Mouse (Mus musculus): ENCODE results near the gene Morc4. TPM values are rescaled to one million over a fixed set of nuclear protein-coding genes. Genes with fewer than 3 reads are reported as not detected.

Morc4 gene
- polyA plus RNA-seq, 1 experiment: 5.8 TPM

DNA sequence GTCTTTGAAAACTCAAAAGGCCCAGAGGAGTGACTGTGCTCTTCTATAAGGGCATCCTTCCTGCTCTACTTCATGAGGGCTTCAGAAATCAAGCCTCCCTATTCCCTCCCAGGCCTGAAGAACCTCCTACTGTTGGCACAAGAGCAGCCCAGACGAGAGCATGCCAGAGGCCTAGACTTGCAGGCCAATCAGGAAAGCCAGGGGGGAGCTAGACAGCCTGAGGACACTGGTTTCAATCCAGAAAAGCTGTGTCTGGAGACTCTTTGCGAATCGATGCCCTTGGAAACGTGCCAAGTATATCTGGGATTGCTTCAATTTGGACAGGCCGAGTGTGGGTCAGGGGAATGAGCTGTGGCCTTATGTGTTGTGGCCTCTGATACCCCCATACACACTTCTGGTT lies 92.1 kb downstream of the Morc4 start:
- DNase-seq (ENCODE audit: low read depth): no peak
- TF ChIP-seq CTCF (IDR thresholded peaks at IDR 0.05; ENCODE audit: borderline replicate concordance, extremely low read depth, insufficient read depth, insufficient read length) (no peak), POLR2A (IDR thresholded peaks at IDR 0.05; ENCODE audit: borderline replicate concordance, extremely low read depth, insufficient read depth, insufficient read length, poor library complexity, severe bottlenecking) (no peak)

- DNase-seq (ENCODE audit: low read depth): no peak
- TF ChIP-seq CTCF (IDR thresholded peaks at IDR 0.05; ENCODE audit: borderline replicate concordance, extremely low read depth, insufficient read depth, insufficient read length) (no peak), POLR2A (IDR thresholded peaks at IDR 0.05; ENCODE audit: borderline replicate concordance, extremely low read depth, insufficient read depth, insufficient read length, poor library complexity, severe bottlenecking) (no peak)
Observed at GRCm38 (mm10) chrX:139778886-139779285, 92.6 kb downstream of the Morc4 start.

GRCm38 (mm10) chrX:139777357-139777756 lies 94.1 kb downstream of the Morc4 start:
- no peak for DNase-seq (ENCODE audit: low read depth)
- no peak for TF ChIP-seq CTCF (IDR thresholded peaks at IDR 0.05; ENCODE audit: borderline replicate concordance, extremely low read depth, insufficient read depth, insufficient read length)
- TF ChIP-seq POLR2A (IDR thresholded peaks at IDR 0.05; ENCODE audit: borderline replicate concordance, extremely low read depth, insufficient read depth, insufficient read length, poor library complexity, severe bottlenecking): no peak

DNA sequence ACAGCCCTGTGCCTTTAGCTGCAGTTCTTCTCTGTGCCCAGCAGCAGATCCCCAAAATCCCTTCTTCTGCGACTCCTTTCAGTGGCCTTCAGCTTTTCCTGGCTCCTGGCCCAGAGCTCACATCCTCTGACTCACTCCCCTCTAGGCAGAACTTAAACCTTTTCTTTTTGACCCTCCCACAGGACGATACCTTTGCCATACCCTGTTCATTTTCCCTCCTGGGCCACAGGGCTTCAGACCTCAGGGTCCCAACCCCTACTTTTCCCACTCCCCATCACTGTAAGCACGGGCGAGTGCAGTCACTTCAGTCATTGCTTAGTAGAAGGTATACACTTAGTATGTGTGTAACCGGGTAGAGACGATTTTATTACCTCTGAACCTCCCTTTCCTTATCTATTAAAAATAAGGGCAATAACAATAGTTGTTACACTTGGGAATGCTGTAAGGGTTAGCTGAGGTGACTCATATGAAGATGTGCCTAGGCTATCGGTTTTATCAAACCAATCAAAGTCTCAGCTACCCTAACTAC lies 96.3 kb downstream of the Morc4 start:
- TF ChIP-seq CTCF (IDR thresholded peaks at IDR 0.05; ENCODE audit: borderline replicate concordance, extremely low read depth, insufficient read depth, insufficient read length) (no peak), POLR2A (IDR thresholded peaks at IDR 0.05; ENCODE audit: borderline replicate concordance, extremely low read depth, insufficient read depth, insufficient read length, poor library complexity, severe bottlenecking) (no peak)
- no peak for DNase-seq (ENCODE audit: low read depth)

- TF ChIP-seq POLR2A (IDR thresholded peaks at IDR 0.05; ENCODE audit: borderline replicate concordance, extremely low read depth, insufficient read depth, insufficient read length, poor library complexity, severe bottlenecking): no peak
- peak; percentile 52; the same call in 1 of the 2 replicates for TF ChIP-seq CTCF (IDR thresholded peaks at IDR 0.05; ENCODE audit: borderline replicate concordance, extremely low read depth, insufficient read depth, insufficient read length)
- DNase-seq (ENCODE audit: low read depth): peak; percentile 61
Observed at GRCm38 (mm10) chrX:139774309-139775083, 97.0 kb downstream of the Morc4 start.

Other genes with a start within 250 kb of the Morc4 start
- 1.6 and 2.2 TPM in 2 replicates for gene Tbc1d8b, start 186.7 kb downstream of the Morc4 start, polyA plus RNA-seq (2012; rRNA removed)
- not detected in 2 replicates for gene Gm15013, start 157.2 kb downstream of the Morc4 start, polyA plus RNA-seq (2012; rRNA removed)
- gene Ripply1, start 89.3 kb downstream of the Morc4 start, polyA plus RNA-seq (2012; rRNA removed): 0.30 and 0.36 TPM in 2 replicates
- 0.28 and 0.94 TPM in 2 replicates for gene Cldn2, start 70.8 kb downstream of the Morc4 start, polyA plus RNA-seq (2012; rRNA removed)
- 5.0 and 6.2 TPM in 2 replicates for gene Rbm41, start 126.9 kb upstream of the Morc4 start, polyA plus RNA-seq (2012; rRNA removed)
- gene Nup62cl, start 191.0 kb upstream of the Morc4 start, polyA plus RNA-seq (2012; rRNA removed): 3.7 and 5.9 TPM in 2 replicates
- gene Pih1h3b, start 191.2 kb upstream of the Morc4 start, polyA plus RNA-seq (2012; rRNA removed): not detected in 2 replicates